Mouse (Mus musculus) stomach, postnatal 0 days (tissue): ENCODE results near the gene Steap3. TPM values are rescaled to one million over a fixed set of nuclear protein-coding genes. Genes with fewer than 3 reads are reported as not detected.

Experiments used
- ATAC-seq: fragments of 200-750 bp; cut with Nextera tagmentation; 2 replicates; pipeline ENCODE4 v1.8.0; 2017; ENCODE audit not compliant: low FRiP score, low TSS enrichment
- DNase-seq: peaks from one replicate; pipeline ENCODE4 v3.0.0-alpha.2; 2016; ENCODE audit warnings: low spot score
- H3K27ac ChIP-seq: fragments of 300-500 bp; sonication (generic); replicated peaks from 2 replicates; pipeline ENCODE4 v1.5.1; 2014; ENCODE audit warnings: mild to moderate bottlenecking, control low read depth
- H3K27me3 ChIP-seq: fragments of 300-500 bp; sonication (generic); 2 replicates; pipeline ENCODE4 v1.6.1; 2014; ENCODE audit warnings: low read length; ENCODE audit not compliant: control insufficient read depth, insufficient read depth
- H3K36me3 ChIP-seq: fragments of 300-500 bp; sonication (generic); 2 replicates; pipeline ENCODE4 v1.6.1; 2014; ENCODE audit warnings: low read length, mixed read lengths; ENCODE audit not compliant: control insufficient read depth, insufficient read depth
- H3K4me1 ChIP-seq: fragments of 300-500 bp; sonication (generic); replicated peaks from 2 replicates; pipeline ENCODE4 v1.6.1; 2014; ENCODE audit warnings: antibody characterized with exemption; ENCODE audit not compliant: control insufficient read depth, insufficient read depth
- H3K4me2 ChIP-seq: fragments of 300-500 bp; sonication (generic); replicated peaks from 2 replicates; pipeline ENCODE4 v1.6.1; 2014; ENCODE audit warnings: low read depth, mild to moderate bottlenecking, control low read depth, moderate library complexity
- H3K4me3 ChIP-seq: fragments of 300-500 bp; sonication (generic); 2 replicates; pipeline ENCODE4 v1.5.1; 2014; ENCODE audit warnings: low read depth, low read length, control low read depth
- H3K9ac ChIP-seq: fragments of 300-500 bp; sonication (generic); 2 replicates; pipeline ENCODE4 v1.6.1; 2014; ENCODE audit warnings: mild to moderate bottlenecking, low read length, control low read depth, mixed read lengths
- H3K9me3 ChIP-seq: fragments of 300-500 bp; sonication (generic); 2 replicates; pipeline ENCODE4 v1.6.1; 2016; ENCODE audit warnings: low read length; ENCODE audit not compliant: control insufficient read depth
- CTCF ChIP-seq: IDR thresholded peaks from 2 replicates; pipeline ENCODE4 v1.5.1; 2016; ENCODE audit warnings: antibody characterized with exemption, low read depth, mild to moderate bottlenecking, moderate library complexity
- EP300 ChIP-seq: optimal IDR thresholded peaks from 2 replicates; pipeline ENCODE3; 2016; ENCODE audit warnings: antibody characterized with exemption
- WGBS: fragments of 180-500 bp; shearing (Covaris S2); extraction: QIAGEN DNeasy Blood & Tissue Kit; methylation state at CpG from one replicate; pipeline ENCODE4 v1.1.7; 2014; 5-methylcytosine and 5-hydroxymethylcytosine counted together
- polyA plus RNA-seq: library from polyadenylated mRNA; unstranded; fragments of >200 nt; fragmentation: Nextera tagmentation; extraction: Ambion mirVana; gene quantifications from 2 replicates; pipeline ENCODE4 v1.2.1, GENCODE M21; 2015

Steap3 gene
- polyA plus RNA-seq, 1 experiment from 2014 or later: 3.2 TPM

DNA sequence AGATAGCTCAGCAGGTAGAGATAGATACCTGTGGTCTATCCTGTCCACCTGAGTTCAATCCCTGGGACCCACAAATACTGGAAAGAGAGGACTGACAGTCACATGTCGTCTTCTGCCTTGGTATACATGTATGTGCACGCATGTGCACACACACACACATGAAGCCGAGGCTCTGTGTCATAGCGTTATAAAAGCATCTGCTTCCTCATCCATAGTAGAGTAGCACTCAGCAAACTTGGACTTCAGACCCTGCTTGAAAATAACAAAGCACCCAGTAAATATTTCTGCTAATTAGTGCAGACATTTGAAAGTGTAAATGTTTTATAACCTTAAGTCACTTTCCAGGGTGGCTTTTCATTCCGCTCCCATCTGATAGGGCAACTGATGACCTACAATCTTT, 111.0 kb downstream of the Steap3 start:
- DNase-seq (no peak), ATAC-seq (peak; percentile 80)
- TF ChIP-seq CTCF: no peak
- no peak for TF ChIP-seq EP300
- H3K9ac ChIP-seq: no peak overlapping the region
- no peak overlapping the region for H3K4me3 ChIP-seq
- no peaks in the 10 kb centered on the region for H3K9me3 ChIP-seq
- H3K27ac ChIP-seq: no peak overlapping the region
- WGBS: 83% methylated on average over 5 of the region's 5 CpGs
- H3K36me3 ChIP-seq: no peaks in the 10 kb centered on the region
- no peak overlapping the region for H3K4me2 ChIP-seq
- no peaks in the 10 kb centered on the region for H3K27me3 ChIP-seq
- no peaks in the 10 kb centered on the region for H3K4me1 ChIP-seq

DNA sequence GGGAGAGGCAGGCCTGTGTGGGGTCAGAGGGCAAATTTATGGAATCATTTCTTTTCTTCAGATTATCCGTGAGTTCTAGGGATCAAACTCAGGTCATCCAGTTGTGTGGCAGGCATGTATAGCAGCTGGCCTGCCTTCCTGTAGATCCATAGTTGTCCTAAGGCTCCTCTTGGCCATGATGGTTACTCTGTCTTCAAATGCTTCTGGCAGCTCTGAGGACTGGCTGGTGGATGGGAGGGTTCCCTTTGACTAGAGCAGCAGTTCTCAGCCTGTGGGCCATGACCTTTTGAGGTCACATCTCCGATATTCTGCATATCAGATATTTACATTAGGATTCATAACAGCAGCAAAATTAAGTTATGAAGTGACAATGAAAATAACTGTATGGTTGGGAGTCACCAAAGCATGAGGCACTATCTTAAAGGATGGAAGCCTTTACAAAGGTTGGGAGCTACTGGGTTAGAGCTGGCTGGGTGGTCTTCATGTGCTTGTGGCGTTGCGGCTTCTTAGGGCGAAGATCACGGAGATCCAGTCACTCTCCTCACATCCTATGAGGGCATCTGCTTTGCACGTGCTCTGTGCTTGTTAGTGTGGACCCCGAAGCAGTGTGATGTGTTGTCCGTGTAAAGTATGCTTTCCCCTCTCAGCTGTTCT, 113.9 kb downstream of the Steap3 start:
- Histone ChIP-seq H3K4me1 (no peaks in the 10 kb centered on the region), H3K4me3 (no peak overlapping the region), H3K27me3 (no peaks in the 10 kb centered on the region), H3K36me3 (no peaks in the 10 kb centered on the region), H3K9ac (no peak overlapping the region), H3K27ac (no peak overlapping the region), H3K4me2 (no peak overlapping the region), H3K9me3 (no peaks in the 10 kb centered on the region)
- TF ChIP-seq CTCF (no peak), EP300 (no peak)
- DNase-seq (no peak), ATAC-seq (no peak)
- WGBS: 79% methylated on average over 9 of the region's 9 CpGs

DNA sequence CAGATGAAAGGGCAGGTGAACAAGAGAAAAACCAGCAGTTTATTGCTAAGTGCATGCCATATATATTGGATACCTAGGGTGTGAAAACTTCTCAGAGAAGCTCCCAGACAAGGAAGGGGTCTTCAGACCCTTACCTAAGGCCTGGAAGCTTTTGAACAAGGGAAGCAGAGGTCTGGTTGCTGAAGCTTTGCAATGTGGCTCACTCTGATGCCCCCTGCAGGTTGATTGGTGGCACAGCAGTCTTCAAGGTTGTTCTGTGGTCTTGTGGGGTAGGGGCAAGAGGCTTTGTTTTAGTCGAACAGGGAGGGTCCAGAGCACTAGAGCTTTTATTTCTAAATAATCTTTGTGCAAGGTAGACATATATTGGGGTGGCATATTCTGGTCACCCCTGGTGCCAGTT, 117.2 kb downstream of the Steap3 start:
- ATAC-seq (no peak), DNase-seq (no peak)
- no peaks in the 10 kb centered on the region for H3K27me3 ChIP-seq
- H3K9ac ChIP-seq: no peak overlapping the region
- no peaks in the 10 kb centered on the region for H3K9me3 ChIP-seq
- no peak overlapping the region for H3K4me2 ChIP-seq
- H3K36me3 ChIP-seq: no peaks in the 10 kb centered on the region
- H3K27ac ChIP-seq: no peak overlapping the region
- H3K4me1 ChIP-seq: no peaks in the 10 kb centered on the region
- no peak overlapping the region for H3K4me3 ChIP-seq
- WGBS: 18% methylated on average over 1 of the region's 1 CpGs
- TF ChIP-seq CTCF: peak; percentile 82
- TF ChIP-seq EP300: no peak

DNA sequence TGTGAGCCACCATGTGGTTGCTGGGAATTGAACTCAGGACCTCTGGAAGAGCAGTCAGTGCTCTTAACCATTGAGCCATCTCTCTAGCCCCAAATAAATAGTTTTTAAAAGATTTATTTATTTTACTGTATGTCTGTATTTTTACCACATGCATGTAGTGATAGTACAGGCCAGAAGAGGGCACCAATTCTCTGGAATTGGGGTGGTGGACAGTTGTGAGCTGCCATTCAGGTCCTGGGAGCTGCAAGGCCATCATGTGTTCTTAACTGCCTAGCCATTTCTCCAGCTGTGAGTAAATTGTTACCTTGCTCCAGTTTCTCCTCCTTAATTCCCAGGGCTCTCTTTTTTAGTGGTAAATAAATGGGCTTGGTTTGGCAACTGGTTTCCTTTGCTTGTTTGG, 118.3 kb downstream of the Steap3 start:
- ATAC-seq (no peak), DNase-seq (no peak)
- Histone ChIP-seq H3K9me3 (no peaks in the 10 kb centered on the region), H3K27ac (no peak overlapping the region), H3K36me3 (no peaks in the 10 kb centered on the region), H3K4me2 (no peak overlapping the region), H3K27me3 (no peaks in the 10 kb centered on the region), H3K9ac (no peak overlapping the region), H3K4me1 (no peaks in the 10 kb centered on the region), H3K4me3 (no peak overlapping the region)
- TF ChIP-seq EP300 (no peak), CTCF (peak; percentile 73)

DNA sequence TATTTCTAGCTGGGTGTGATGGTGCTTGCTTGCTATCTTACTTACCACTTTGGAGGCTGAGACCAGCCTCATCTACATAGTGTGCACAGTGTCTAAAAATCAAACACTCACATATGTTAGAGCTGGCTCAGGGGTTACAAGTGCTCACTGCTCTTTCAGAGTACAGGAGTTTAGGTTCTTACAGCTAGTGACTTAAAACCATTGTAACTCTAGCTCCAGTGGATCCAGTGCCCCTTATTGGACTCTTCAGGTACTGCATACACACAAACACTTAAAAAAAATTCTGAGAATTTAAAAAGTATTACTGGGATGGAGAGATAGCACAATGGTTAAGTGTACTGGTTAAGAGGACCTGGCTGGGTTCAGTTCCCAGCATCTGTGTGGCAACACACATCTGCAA, 125.5 kb downstream of the Steap3 start:
- Histone ChIP-seq H3K36me3 (no peaks in the 10 kb centered on the region), H3K27ac (no peak overlapping the region), H3K9ac (no peak overlapping the region), H3K9me3 (no peaks in the 10 kb centered on the region), H3K4me1 (no peaks in the 10 kb centered on the region), H3K4me2 (no peak overlapping the region), H3K4me3 (no peak overlapping the region), H3K27me3 (no peaks in the 10 kb centered on the region)
- peak; percentile 67 for TF ChIP-seq CTCF
- no peak for TF ChIP-seq EP300
- DNase-seq: no peak
- ATAC-seq: peak; percentile 51; the same call in 1 of the 2 replicates

DNA sequence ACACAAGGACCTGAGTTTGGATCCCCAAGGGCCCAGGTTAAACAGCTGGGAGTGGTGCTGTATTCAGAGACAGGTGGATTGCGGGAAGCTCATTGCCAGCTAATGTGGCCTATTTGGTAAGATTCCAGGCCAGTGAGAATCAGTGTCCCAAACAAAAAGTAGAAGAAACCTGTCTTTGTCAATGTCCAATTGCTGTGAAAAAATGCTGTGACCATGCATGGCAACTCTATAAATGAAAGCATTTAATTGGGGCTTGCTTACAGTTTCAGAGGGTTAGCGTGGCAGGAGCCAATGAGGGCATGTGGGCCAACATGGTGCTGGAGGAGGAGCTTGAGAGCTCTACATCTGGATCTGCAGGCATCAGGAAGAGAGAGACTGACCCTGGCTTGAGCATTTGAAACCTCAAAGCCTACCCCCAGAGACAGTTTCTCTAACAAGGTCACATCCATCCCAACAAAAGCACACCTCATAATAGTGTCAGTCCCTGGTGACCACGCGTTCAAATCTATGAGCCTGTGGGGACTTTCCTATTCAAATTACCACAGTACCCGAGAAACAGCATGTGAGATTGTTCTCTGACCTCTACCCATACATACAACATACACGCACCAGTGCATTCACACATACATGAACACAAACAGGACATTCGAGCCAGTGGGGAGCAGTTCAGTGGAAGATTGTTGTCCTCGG, 126.8 kb downstream of the Steap3 start:
- Histone ChIP-seq H3K9me3 (no peaks in the 10 kb centered on the region), H3K27me3 (no peaks in the 10 kb centered on the region), H3K9ac (no peak overlapping the region), H3K4me3 (no peak overlapping the region), H3K27ac (no peak overlapping the region), H3K4me2 (no peak overlapping the region), H3K36me3 (no peaks in the 10 kb centered on the region), H3K4me1 (no peaks in the 10 kb centered on the region)
- ATAC-seq (no peak), DNase-seq (no peak)
- WGBS: 85% methylated on average over 8 of the region's 8 CpGs
- TF ChIP-seq CTCF (no peak), EP300 (no peak)
